Mouse (Mus musculus) mouse embryonic stem cell (cell line): Measurements from ENCODE around the gene Sned1.

Experiments
- in situ Hi-C, 2 experiments: fragments of 300-500 bp; cut with MboI; formaldehyde crosslinking; loops; 1 replicate in 1 of 2; 3 replicates in 1 of 2; pipeline ENCODE4 v1.14.3; 2019 to 2020; ENCODE audit warnings: low sequenced_read_pairs in 2 of 2, low pct_unique_long_range_greater_than_20kb in 1 of 2, mixed read lengths in 1 of 2; ENCODE audit not compliant: unreplicated experiment in 1 of 2

Sned1 gene

DNA sequence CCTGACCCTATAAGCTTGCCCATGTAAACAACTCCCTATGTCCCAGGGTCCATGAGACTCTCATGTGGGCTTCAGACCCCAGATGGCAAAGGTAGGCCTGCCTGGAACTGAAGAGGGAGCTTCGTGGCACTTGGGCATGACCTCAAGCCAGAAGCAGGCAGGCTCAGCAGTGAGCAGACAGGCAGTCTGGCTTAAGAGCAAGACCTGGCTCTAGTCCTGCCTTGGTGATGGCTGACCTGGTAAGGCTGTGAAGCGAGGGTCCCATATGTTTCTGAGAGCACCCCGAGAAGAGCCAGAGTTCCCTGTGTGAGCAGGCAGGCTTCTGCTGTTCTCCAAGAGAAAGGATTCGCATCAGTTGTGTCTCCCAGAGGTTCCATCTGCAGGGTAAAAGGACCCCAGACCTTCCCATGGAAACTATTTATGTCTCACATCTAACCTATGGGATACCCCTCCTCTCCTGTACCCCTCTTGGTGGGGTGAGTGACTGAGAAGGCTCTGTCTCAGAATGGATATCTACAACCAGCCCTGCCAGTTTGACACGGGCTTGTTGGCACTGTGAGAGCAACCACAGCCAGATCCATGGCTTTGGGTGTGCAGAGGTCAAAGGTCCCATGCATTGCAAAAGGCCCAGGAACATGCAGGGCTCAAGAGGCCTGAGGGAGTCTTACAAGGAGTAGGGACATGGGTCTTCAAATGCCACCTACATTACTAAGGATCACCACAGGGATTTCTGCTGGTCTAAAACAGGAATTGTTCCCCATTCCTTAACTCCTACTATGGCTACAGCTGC, 9.7 kb upstream of the Sned1 start:
- in situ Hi-C loops, result no loop called here

GRCm38 (mm10) chr1:93227303-93227975, 8.2 kb upstream of the Sned1 start:
- in situ Hi-C loops, result no loop called here

DNA sequence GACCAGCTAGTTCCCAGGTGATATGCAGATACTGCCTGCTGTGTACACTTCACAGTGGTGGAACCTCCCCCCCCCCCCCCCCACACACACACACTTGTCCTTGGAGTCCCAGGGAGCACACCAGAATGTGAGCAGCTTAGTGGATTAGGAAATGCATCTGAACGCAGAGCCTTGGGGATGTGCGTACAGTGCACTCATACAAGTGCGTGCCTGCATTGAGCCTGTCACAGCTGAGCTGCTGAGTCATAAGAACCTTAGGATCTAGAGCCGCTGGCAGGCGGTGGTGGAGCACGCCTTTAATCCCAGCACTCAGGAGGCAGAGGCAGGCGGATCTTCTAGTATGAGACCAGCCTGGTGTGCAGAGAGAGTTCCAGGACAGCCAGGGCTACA, 7.7 kb upstream of the Sned1 start:
- in situ Hi-C loops, result no loop called here

- in situ Hi-C loops, result no loop called here
Observed at GRCm38 (mm10) chr1:93229221-93229620, 6.4 kb upstream of the Sned1 start.

DNA sequence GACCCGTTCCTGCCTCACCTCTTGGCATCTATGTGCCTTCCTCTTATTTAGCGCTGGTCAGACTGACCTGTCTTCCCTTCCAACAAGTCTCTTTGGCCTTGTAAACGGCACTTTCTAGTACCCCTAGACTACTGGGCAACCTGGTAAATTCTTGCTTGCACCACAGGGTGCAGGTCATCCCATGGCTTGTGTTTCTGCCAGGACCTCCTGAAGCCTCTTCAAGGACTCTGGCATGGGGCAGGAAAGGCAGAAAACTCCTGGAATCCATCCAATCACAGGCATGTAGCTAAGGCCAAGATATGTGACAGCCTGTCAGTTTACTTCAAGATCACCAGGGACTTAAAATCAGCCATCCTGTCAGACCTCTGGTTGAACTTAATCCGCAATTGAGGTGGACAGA, 6.0 kb upstream of the Sned1 start:
- in situ Hi-C loops, result no loop called here

GRCm38 (mm10) chr1:93236545-93236924, 894 bp downstream of the Sned1 start:
- in situ Hi-C loops, result no loop called here

GRCm38 (mm10) chr1:93237676-93238075, 2.0 kb downstream of the Sned1 start:
- in situ Hi-C loops, result no loop called here

GRCm38 (mm10) chr1:93238201-93238600, 2.6 kb downstream of the Sned1 start:
- in situ Hi-C loops, result no loop called here

DNA sequence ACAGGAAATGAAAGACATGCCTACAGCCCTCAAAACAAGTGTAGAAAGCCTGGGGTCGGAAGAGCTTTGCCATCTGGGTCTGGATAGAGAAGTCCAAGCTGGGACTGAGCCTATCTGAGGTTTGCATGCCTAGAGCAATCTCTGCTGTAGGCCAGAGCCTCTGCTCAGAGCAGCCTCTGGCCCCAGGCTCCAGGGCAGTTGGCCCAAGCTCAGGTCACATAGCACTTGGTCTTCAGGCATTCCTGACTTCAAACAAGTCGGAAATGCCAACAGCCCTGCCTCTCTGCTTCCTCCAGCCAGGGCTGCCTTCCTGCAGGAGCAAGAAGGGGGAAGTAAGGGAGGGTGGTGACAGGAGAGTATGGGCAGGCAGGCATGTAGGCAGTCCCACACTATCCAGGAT, 10.3 kb downstream of the Sned1 start:
- in situ Hi-C loops, result no loop called here

GRCm38 (mm10) chr1:93252586-93252985, 16.9 kb downstream of the Sned1 start:
- in situ Hi-C loops, result no loop called here

DNA sequence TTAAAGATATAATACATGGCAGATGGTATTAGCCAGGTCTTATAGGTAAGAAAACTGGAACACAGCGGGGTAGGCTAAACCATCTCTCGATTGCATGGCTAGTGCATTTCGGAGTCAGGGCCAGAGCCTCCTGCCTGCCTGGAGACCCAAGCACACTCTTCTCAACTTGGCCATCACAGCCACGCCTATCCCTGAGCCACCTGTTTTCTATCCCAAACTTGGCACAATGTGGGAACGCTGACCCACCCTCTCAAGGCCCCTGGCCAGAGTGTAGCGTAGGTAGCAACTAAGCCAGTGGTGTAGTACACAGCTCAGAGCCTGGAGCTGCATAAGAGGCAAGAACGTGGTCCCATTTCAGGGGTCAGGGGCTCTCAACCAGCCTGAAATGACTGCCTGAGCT, 20.1 kb downstream of the Sned1 start:
- in situ Hi-C loops, result no loop called here

DNA sequence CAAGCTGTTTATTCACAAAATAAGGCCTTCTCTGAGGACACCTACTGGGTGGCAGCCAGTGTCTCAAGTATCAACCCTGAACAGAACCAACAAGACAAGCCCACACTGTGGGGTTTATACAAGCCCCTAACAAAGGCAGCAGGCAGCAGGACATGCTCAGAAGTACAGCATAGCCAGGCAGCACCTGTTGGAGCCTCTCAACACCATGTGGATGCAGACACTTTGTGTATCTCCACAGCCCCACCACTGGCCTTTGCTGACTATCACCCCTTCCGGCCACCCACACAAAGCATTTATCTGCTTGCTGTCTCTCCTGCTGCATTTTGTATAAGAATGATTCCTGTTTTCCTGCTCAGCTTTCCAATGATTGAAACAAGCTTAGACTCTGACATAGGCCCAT, 21.9 kb downstream of the Sned1 start:
- in situ Hi-C loops, result no loop called here

- in situ Hi-C loops, result no loop called here
Observed at GRCm38 (mm10) chr1:93267207-93267606, 31.6 kb downstream of the Sned1 start.

DNA sequence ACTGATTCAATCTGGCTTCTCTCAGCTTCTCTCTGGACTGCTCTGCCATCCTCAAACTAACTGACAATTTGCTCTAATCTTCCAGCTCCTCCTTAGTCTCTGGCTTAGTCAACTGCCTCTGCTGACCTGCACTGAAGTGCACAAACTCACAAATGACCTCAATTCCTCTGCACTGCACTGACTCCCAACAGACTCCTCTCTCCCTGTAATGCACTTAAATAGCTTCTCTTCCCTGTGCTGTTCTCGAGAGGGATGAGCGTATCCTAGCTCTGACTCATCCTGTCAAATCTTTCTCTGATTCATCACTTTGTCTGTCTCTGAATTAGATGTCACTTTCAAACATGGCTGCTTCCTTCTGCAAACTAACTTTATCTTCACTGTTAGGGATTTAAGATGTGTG, 32.6 kb downstream of the Sned1 start:
- in situ Hi-C loops, result no loop called here

DNA sequence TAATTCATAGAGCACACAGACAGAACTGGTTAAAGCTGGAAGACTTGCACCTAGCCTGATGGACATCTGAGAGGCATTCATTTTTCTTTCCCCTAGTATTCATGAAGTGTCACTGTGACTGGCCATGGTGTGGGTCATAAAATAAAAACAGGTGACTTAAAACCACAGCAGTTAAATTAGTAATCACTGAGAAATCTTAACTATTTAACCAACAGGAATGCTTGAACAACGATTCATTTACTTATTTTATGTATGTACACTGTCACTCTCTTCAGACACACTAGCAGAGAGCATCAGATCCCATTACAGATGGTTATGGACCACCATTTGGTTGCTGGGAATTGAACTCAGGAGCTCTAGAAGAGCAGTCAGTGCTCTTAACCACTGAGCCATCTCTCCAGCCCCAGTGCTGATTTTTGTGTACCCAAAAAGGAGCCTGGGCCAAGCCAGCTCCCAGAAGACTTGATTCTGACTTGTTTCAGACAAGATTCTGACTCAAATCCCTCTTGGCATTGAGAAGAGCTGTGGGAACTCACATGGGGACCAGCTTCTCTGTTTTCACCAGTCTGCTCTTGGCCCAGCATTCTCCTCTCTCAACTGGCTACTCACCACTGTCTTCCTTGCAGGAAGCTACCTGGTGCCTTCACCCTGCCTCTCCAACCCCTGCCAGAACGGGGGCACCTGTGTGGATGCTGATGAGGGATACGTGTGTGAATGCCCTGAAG, 35.0 kb downstream of the Sned1 start:
- in situ Hi-C loops, result no loop called here

DNA sequence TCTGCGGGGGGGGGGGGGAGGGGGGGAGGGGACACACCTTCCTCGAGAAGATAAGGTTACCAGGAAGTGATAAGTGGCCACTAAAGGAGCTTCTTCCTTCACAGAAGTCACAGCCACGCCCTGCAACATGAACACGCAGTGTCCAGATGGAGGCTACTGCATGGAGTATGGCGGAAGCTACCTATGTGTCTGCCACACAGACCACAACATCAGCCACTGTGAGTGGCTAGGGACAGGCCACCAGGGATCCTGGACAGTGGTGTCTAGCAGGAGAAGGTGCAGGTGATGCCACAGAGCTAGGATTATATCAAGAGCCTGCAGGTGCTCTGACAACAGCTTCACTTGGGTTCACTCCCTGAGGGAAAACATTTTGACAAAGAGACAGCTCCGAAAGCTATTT, 36.1 kb downstream of the Sned1 start:
- in situ Hi-C loops, result no loop called here

DNA sequence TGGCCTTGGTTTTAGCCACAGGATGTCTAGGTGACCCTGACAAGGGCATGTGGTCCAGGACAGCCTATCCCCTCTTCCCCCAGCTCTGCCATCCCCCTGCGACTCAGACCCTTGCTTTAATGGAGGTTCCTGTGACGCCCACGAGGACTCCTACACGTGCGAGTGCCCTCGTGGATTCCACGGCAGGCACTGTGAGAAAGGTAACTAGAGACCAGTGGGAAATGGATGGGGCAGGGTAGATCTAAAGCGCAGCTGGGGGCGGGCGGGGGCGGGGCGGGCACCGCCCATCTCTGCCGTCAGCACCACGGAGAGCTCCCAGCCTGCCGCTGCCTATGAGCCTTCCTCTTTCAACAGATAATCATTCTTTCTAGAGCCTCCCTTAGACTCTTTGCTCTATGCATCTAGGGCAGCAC, 36.8 kb downstream of the Sned1 start:
- in situ Hi-C loops, result no loop called here

GRCm38 (mm10) chr1:93275561-93275960, 39.9 kb downstream of the Sned1 start:
- in situ Hi-C loops, result no loop called here

GRCm38 (mm10) chr1:93277041-93277440, 41.4 kb downstream of the Sned1 start:
- in situ Hi-C loops, result no loop called here
